Mouse (Mus musculus) adrenal gland, adult 18-20 months (tissue): ENCODE results near the gene Apela. TPM values are rescaled to one million over a fixed set of nuclear protein-coding genes. Genes with fewer than 3 reads are reported as not detected.

ENCODE experiments used
- DNase-seq, 2 experiments: peaks; one replicate each; pipeline ENCODE4 v3.0.0; 2021 to 2022; ENCODE audit warnings: low spot score in 2 of 2
- long read RNA-seq, 2 experiments: library from polyadenylated mRNA; stranded (forward); transcript quantifications; one replicate each; pipeline ENCODE4 v2.0.0; 2021
- total RNA-seq, 2 experiments: library from RNA; stranded (reverse); gene quantifications; 1 replicate in 1 of 2; 2 replicates in 1 of 2; pipeline ENCODE4 v1.2.3; 2021

The Apela gene
- not detected for total RNA-seq
- long read RNA-seq, experiment 1 = 0 reads
- long read RNA-seq, experiment 2 = 0 reads

DNA sequence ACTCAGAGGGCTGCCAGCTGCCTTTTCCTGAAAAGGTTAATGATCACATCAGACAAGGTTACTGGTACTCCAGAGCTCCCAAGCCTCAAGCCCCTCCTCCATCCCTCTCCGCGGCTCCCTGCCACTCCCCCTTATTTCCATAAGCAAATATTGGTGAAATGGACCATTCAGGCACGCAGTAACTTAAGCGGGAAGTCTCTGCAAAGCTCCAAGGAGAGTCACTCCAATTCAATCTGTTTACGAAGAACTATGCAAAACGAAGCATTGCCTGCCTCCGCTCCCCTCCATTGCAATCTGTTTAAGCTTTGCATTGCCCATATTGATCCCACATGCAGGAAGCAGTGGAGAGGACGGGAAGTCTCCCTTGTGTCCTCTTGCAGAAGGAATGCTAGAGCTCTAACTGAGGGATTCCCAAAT lies at the start of gene Apela:
TSS of gene Apela (minus strand) at position 220 of the 417 bp plus-strand sequence.
- DNase-seq = peak in 1 of 2 experiments; percentile 2

DNA sequence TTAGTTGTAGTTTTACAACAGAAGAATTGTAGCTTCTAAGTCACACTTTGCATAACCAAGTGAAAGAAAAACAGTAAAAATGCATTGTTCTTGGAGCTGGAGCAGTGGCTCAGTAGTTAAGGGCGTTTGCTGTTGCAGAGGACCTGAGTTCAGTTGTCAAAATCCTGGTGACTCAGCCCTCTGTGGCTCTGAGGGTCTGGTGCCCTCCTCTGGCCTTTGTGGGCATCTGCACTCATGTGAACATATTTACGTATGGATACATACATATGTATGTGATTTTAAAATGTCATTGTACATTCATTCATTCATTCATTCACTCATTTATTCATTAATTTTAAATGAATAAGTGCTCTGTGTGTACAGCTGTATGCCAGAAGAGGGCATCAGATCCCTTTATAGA lies 48.5 kb upstream of the Apela start:
- DNase-seq = no peak

GRCm38 (mm10) chr8:65080731-65081130 lies 43.6 kb upstream of the Apela start:
- peak in 1 of 2 experiments; percentile 7 for DNase-seq

DNA sequence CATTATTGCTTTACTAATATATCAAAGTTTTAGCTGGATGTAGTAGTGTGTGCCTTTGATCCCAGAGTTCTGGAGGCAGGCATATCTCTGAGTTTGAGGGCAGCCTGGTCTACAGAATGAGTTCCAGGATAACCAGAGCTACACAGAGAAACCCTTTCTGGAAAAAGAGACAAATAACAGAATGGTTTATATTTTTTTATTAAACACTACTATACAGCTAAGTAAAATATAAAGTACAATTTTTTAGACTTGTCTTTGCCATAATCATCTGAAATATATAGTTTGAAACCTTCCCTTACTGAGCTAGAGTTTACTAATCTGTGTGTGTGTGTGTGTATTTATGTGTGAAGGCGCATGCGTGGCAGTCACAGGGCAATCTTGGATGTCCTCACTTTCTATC lies 37.6 kb upstream of the Apela start, which contains the start of gene Gm10663:
TSS of gene Gm10663 (plus strand) at position 301 of the 400 bp plus-strand sequence.
- no peak for DNase-seq

GRCm38 (mm10) chr8:65070996-65071395 lies 33.9 kb upstream of the Apela start:
- no peak for DNase-seq

- no peak for DNase-seq
These were observed 31.3 kb upstream of the Apela start for GRCm38 (mm10) chr8:65068473-65068819.

DNA sequence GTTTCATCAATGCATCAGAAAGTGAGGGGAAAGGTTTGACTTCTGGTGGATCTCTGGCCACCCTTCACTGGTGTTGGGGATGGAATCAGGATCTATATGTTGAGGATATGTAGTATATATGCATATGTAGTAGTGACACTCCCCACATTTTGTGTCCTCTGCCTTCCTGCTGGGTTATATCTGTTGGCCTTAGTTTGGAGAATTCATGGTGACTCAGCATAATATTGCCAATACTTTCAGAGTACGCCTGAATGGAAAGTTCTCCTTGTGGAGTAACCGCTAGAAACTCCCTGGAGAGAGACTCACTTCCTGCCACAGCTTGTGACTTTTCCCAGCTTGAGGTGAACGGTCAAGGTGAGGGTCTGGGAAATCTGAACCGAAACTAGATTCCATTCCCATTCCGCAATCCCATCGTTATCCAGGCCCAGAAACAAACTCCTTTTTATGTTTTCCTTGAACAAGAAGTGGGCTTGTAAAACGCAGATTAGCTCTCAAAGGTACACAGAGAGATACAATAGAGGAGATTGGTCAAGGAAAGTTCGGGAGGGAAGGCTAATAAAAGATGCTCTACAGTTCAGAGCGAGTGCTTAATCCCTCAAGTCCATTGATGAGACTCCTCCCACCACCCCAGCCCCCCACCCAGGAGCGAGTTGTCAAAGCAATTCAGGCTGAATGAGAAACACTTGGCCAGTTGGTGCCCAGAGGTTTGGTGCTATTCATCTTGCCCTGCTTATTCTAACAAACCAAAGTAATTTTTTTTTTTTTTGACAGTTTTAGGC lies 30.7 kb upstream of the Apela start:
- DNase-seq = no peak

DNA sequence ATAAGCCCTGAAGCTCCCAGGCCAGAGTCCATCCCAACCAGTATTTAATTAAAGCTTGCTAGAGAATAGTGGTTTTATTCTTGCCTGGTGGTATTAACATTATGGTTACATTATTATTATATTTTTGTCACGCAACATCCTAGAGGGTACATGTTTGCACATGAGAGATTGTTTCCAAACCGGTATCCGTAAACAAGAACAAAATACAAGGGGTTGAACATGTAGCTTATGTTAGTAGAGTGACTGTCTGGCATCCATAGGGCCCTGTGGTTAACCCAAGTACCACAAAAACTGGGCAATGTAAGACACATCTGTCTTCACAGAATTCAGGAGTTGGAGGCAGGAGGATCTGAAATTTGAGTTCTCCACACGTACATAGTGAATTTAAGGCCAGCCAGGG lies 29.9 kb upstream of the Apela start:
- DNase-seq = no peak

- no peak for DNase-seq
These were observed 28.5 kb upstream of the Apela start for GRCm38 (mm10) chr8:65065622-65066021.

DNA sequence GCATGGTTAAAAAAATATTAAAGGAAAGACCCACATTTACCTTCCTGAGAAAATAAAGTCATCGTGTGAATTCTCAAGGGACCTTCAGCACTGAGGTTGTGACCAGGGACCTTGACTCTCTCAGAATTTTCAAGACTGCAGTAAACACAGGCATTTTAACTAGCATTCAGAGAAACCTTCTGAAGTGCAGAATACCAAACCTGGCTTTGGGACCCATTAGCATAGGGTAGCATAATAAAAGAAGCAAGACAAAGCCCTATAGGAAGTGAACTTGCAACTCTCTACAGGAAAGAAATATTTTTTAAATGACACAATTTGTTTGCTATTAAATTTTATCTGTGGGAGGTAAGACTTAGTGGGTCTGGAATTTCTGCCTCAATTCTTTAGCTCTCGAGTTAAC lies 26.9 kb upstream of the Apela start:
- DNase-seq = no peak

- DNase-seq = no peak
These were observed 25.1 kb upstream of the Apela start for GRCm38 (mm10) chr8:65062195-65062594.

DNA sequence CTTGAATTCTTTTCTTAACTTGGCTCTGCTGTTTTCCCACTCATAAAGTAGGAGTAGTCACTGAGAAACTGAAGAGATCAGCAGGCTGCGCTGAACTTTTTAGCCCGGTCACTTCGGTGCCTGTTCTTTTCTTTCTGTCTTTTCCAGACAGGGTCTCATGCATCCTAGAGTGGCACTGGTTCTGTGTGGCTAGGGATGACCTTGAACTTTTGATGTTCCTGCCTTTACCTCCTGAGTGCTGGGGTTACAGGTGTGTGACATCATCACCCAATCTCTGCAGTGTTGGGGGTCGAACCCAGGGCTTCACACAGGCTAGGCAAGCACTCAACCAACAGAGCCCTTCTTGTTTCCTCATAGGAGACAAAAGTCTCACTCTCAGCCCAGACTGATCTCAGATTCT lies 19.6 kb upstream of the Apela start:
- no peak for DNase-seq

DNA sequence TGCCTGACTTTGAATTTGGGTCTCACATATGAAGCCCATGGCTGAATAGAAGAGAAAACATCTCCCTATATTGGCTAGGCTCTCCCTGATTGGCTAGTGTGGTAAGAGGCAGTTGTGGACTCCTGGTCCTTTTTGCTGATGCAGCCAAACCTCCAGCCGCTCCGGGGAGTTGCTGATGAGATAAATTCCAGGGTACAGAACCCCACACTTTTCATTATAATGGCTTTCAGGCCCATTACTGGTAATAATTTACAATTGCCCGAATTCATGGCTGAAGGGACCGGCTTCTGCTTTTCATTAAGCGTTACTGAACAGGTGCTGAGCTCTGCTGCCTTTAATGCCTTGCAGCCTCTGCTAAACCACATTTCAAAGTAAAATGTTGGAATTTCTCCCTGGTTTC lies 16.8 kb upstream of the Apela start:
- no peak for DNase-seq

DNA sequence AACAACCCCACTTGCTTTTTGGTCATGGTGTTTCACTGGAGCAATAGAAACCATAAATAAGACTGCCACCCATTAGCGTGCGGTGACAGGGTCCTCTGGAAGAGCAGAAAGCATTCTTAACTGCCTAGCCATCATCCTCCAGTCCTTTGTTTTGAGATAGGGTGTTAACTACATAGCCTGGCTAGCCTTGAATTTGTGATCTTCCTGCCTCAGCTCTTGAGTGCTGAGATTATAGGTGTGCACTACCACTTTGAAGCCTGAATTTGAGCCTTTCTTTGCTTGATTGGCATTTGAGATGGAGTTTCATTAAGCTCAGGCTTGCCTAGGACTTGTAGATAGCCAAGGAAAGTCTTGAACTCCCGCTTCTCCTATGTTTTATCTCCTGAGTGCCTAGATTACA lies 16.4 kb upstream of the Apela start:
- no peak for DNase-seq

DNA sequence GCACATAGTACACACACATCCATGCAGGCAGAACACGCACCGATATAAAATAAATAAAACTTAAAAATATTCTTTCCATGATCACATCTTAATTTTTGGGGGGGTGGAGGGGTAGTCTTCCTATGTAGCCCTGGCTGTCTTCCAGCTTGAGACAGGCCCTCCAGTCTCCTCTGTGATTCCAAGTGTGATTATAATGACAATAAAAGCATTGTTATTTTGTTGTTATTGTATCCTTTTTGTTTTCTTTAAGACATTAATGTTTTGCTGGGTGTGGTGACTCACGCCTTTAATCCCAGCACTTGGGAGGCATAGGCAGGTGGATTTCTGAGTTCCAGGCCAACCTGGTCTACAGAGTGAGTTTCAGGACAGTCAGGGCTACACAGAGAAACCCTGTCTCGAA lies 10.7 kb upstream of the Apela start:
- DNase-seq = no peak

DNA sequence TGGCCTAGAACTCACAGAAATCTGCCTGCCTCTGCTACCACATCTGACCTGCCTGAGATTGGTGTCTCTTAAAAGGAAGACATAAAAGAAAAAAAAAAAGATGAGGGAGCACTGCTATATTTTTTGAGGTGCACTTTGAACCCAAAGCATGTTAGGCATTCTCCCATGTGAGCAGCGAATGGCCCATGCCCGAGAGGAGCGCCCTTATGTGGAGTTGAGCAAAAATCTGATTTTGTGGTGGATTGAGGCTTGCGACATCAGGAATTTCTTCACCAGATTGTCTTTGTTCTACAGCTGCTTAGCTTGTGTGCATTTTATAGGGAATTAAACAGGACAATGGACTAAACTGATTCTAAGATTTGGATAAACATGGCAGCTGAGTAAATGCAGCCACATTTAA lies 10.1 kb upstream of the Apela start:
- no peak for DNase-seq

DNA sequence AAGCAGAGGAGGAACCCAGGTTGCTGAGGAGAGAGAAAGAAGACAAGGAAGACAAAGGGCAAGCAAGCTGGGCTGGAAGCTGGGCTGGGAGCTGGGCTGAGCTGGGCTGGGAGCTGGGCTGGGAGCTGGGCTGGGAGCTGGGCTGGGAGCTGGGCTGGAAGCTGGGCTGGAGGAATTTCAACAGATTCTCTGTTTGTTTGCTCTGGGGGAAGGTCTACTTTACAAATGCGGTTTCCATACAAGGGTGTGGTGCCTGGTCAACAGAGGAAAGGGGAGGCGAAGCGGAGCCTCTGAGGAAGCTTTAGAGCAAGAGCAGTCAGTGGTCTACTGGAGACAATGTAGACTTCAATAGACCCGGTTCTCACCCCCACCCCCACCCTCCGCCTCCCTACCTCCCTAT lies 9.4 kb upstream of the Apela start:
- no peak for DNase-seq

DNA sequence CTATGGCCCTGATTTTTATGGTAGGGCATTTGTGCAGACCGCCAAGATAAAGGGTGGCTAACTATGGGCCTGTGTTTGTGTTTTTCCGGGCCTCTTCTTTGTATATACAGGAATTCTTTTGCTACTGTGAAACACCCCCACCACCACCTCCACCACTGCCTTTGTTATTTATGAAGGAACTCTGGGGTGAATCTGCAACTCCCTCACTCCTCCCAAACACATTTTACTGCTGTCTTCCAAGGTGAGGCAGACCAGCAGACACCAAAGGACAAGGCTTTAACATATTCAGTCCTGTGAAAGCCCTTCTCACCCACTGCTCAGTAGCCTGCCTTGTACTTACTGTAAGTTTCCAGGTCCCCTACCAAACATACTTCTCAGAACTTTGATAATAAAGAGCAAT lies 3.0 kb downstream of the Apela start:
- DNase-seq = no peak

DNA sequence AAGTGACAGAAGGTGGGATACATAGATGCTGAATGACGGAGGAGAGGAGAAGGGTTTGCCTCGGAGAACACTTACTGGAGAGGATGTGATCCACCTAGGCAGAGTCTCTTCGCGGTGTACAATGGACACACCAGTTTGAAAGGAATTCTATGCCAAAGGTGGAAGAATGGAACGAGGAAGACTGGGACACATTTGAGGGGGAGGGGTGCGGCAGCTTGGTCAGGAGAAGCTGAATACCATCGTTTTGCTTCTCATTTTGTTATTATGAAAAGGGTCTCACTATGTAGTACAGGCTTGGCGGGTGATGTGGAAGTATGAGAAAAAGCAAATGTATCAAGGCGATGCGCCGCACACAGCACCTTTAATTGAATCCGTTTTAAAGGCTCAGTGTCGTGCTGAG lies 4.1 kb downstream of the Apela start:
- DNase-seq = no peak

- DNase-seq = no peak
These were observed 5.0 kb downstream of the Apela start for GRCm38 (mm10) chr8:65032107-65032506.

- DNase-seq = no peak
These were observed 6.2 kb downstream of the Apela start for GRCm38 (mm10) chr8:65030735-65031485.

- DNase-seq = no peak
These were observed 7.4 kb downstream of the Apela start for GRCm38 (mm10) chr8:65029776-65030175.
